ENCODE assay signal across 24 mouse cellular contexts in genomic region chr17:6178564-6179267, GRCm38 (mm10).
A peak's percentile ranks its signal among the peaks of the same experiment; 100 is the strongest.
DNase-seq lines count a peak whose midpoint lies in the region; ATAC-seq lines count a peak whose summit lies in the region.
"Had no signal": no experiment of that assay in that cellular context is flagged by ENCODE, and none has a peak within 500 bp of the region (broad histone marks: within the 10 kb centered on the region; RNA-seq: fewer than 3 reads in every experiment).

No protein-coding gene starts in this region.

- H3K4me1 ChIP-seq in hindbrain, embryonic 15.5 days (replicated peaks): peaks cover 17% of the 10 kb centered on the region
- peaks cover 6% of the 10 kb centered on the region for H3K4me1 ChIP-seq in hindbrain, embryonic 16.5 days (ENCODE audit: control insufficient read depth, insufficient read depth, low read depth, low read length)
- H3K4me1 ChIP-seq in intestine, embryonic 15.5 days (replicated peaks): peaks cover 3% of the 10 kb centered on the region; the same call in 1 of the 2 replicates
- peaks cover 10% of the 10 kb centered on the region for H3K4me1 ChIP-seq in stomach, embryonic 16.5 days (ENCODE audit: control insufficient read depth, insufficient read depth, low read length)
- H3K4me1 ChIP-seq: limb, embryonic 15.5 days had no signal

- H3K27ac ChIP-seq in hindbrain, embryonic 15.5 days (replicated peaks): peak overlapping the region; percentile 57; the same call in 1 of the 2 replicates
- H3K27ac ChIP-seq in hindbrain, embryonic 16.5 days (ENCODE audit: low read depth, low read length): no peak overlapping the region
- H3K27ac ChIP-seq in intestine, embryonic 15.5 days: peak overlapping the region; percentile 87
- H3K27ac ChIP-seq in stomach, embryonic 16.5 days (ENCODE audit: low read length): peak overlapping the region; percentile 71
- H3K27ac ChIP-seq: forebrain, embryonic 15.5 days; heart, adult 2 months; limb, embryonic 15.5 days; liver, embryonic 14.5 days; lung, embryonic 15.5 days had no signal

- DNase-seq in large intestine, adult 2 months (ENCODE audit: low read depth, low spot score): peak; percentile 76
- DNase-seq in frontal cortex, adult 2 months (ENCODE audit: extremely low spot score in 1 of 2, low spot score in 1 of 2): no peak
- no peak for DNase-seq in layer of hippocampus, postnatal 10 days (ENCODE audit: low spot score in 2 of 2)
- DNase-seq: adrenal gland, adult 8-10 months; cerebellum, postnatal 36 days; gastrocnemius, postnatal 10 days; heart, adult 2 months; heart, postnatal 36 days; kidney, adult 9 months; kidney, postnatal 14 days; left cerebral cortex, postnatal 4 days; lung, postnatal 36 days; spleen, adult 18-20 months; thymus, adult 18-20 months had no signal

- H3K4me3 ChIP-seq in hindbrain, embryonic 15.5 days: no peak overlapping the region
- H3K4me3 ChIP-seq in hindbrain, embryonic 16.5 days (ENCODE audit: low read length): no peak overlapping the region
- H3K4me3 ChIP-seq in intestine, embryonic 15.5 days (replicated peaks): no peak overlapping the region
- no peak overlapping the region for H3K4me3 ChIP-seq in stomach, embryonic 16.5 days (replicated peaks; ENCODE audit: low read length)
- H3K4me3 ChIP-seq: forebrain, embryonic 15.5 days; heart, adult 2 months; limb, embryonic 15.5 days; lung, embryonic 15.5 days had no signal

- peaks cover 9% of the 10 kb centered on the region for H3K36me3 ChIP-seq in hindbrain, embryonic 15.5 days
- peaks cover 5% of the 10 kb centered on the region for H3K36me3 ChIP-seq in hindbrain, embryonic 16.5 days (ENCODE audit: control insufficient read depth, insufficient read depth, low read length)
- no peaks in the 10 kb centered on the region for H3K36me3 ChIP-seq in intestine, embryonic 15.5 days
- no peaks in the 10 kb centered on the region; the same call in none of the 2 replicates for H3K36me3 ChIP-seq in stomach, embryonic 16.5 days (ENCODE audit: control insufficient read depth, insufficient read depth, low read length)

- no peak for ATAC-seq in hindbrain, embryonic 15.5 days (ENCODE audit: low FRiP score, low read depth)
- ATAC-seq in hindbrain, embryonic 16.5 days: no peak
- ATAC-seq in intestine, embryonic 15.5 days: peak; percentile 93
- peak; percentile 76; the same call in 1 of the 2 replicates for ATAC-seq in stomach, embryonic 16.5 days (ENCODE audit: insufficient read depth, low FRiP score)
- ATAC-seq: activated CD4-positive, CD25-positive, alpha-beta regulatory T cell, adult 4 months; forebrain, embryonic 15.5 days; midbrain, embryonic 16.5 days had no signal

- no peak overlapping the region for H3K9ac ChIP-seq in hindbrain, embryonic 15.5 days
- H3K9ac ChIP-seq in hindbrain, embryonic 16.5 days (ENCODE audit: low read depth, low read length): no peak overlapping the region
- no peak overlapping the region for H3K9ac ChIP-seq in intestine, embryonic 15.5 days
- H3K9ac ChIP-seq in stomach, embryonic 16.5 days (ENCODE audit: low read length): no peak overlapping the region
- H3K9ac ChIP-seq: forebrain, embryonic 15.5 days; limb, embryonic 15.5 days; liver, embryonic 14.5 days; lung, embryonic 15.5 days had no signal

- WGBS in hindbrain, embryonic 15.5 days: 81% methylated on average over 6 of the region's 6 CpGs
- 76% methylated on average over 6 of the region's 6 CpGs for WGBS in hindbrain, embryonic 16.5 days
- 67% methylated on average over 6 of the region's 6 CpGs for WGBS in intestine, embryonic 15.5 days
- WGBS in large intestine, adult 2 months: 30% methylated on average over 6 of the region's 6 CpGs
- WGBS in stomach, embryonic 16.5 days: 82% methylated on average over 6 of the region's 6 CpGs

- H3K27me3 ChIP-seq in hindbrain, embryonic 15.5 days: no peaks in the 10 kb centered on the region
- H3K27me3 ChIP-seq in hindbrain, embryonic 16.5 days (replicated peaks; ENCODE audit: control insufficient read depth, insufficient read depth, low read length): no peaks in the 10 kb centered on the region
- H3K27me3 ChIP-seq in intestine, embryonic 15.5 days (replicated peaks): no peaks in the 10 kb centered on the region
- no peaks in the 10 kb centered on the region for H3K27me3 ChIP-seq in stomach, embryonic 16.5 days (ENCODE audit: control insufficient read depth, insufficient read depth, low read length)
- H3K27me3 ChIP-seq: forebrain, embryonic 15.5 days; limb, embryonic 15.5 days; lung, embryonic 15.5 days had no signal

- no peak overlapping the region for H3K4me2 ChIP-seq in hindbrain, embryonic 15.5 days
- no peak overlapping the region for H3K4me2 ChIP-seq in hindbrain, embryonic 16.5 days (ENCODE audit: low read length)
- H3K4me2 ChIP-seq in intestine, embryonic 15.5 days (replicated peaks): peak overlapping the region; percentile 41
- no peak overlapping the region for H3K4me2 ChIP-seq in stomach, embryonic 16.5 days (ENCODE audit: low read depth, low read length)
- H3K4me2 ChIP-seq: forebrain, embryonic 15.5 days; limb, embryonic 15.5 days; lung, embryonic 15.5 days had no signal

- H3K9me3 ChIP-seq in hindbrain, embryonic 15.5 days: no peaks in the 10 kb centered on the region
- no peaks in the 10 kb centered on the region for H3K9me3 ChIP-seq in hindbrain, embryonic 16.5 days (ENCODE audit: control insufficient read depth, low read length)
- H3K9me3 ChIP-seq in intestine, embryonic 15.5 days: no peaks in the 10 kb centered on the region
- H3K9me3 ChIP-seq in stomach, embryonic 16.5 days (replicated peaks; ENCODE audit: control insufficient read depth, low read length): peaks cover 2% of the 10 kb centered on the region; the same call in 1 of the 2 replicates
- H3K9me3 ChIP-seq: forebrain, embryonic 15.5 days; limb, embryonic 15.5 days; lung, embryonic 15.5 days had no signal

Comparison
In these comparisons a context has a peak if more than half of its experiments do, and no peak if none do; other contexts are left out.
1. ATAC-seq: peak in intestine, embryonic 15.5 days (single experiment) and stomach, embryonic 16.5 days (single experiment); none in hindbrain, embryonic 15.5 days (single experiment) and hindbrain, embryonic 16.5 days (single experiment).